Mouse (Mus musculus) lung, postnatal 0 days (tissue): ENCODE measurements around the gene Rer1.

ENCODE experiments used
- CTCF ChIP-seq: IDR thresholded peaks from 2 replicates; pipeline ENCODE4 v1.5.1; 2016; ENCODE audit warnings: antibody characterized with exemption, mild to moderate bottlenecking
- EP300 ChIP-seq: IDR thresholded peaks from 2 replicates; pipeline ENCODE4 v1.6.1; 2016; ENCODE audit warnings: antibody characterized with exemption, mild to moderate bottlenecking, control low read depth

DNA sequence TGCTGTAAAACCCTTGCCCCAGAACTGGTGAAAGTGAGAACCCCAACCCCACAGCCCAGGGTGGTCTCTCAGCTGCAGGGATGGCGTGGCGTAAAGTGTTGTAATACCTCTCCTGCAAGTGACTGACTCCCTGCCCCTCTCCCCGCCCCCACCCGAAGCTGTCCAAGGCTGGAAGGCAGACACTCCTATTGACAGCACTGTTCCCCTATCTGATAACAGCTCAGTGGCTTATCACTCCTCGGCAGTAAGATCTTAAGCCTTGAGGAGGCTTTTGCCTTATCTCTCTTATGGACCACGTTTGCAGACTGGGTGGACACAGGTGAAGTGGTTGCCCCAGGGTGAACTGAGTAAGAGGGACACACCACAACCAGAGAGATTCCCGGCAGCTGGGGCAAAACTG, 39.1 kb upstream of the Rer1 start:
- no peak for TF ChIP-seq CTCF
- TF ChIP-seq EP300, result no peak
